Mouse (Mus musculus): ENCODE data around the gene Il9r.

Il9r gene

GRCm38 (mm10) chr11:32198256-32198955 lies 1.7 kb downstream of the Il9r start:
- DNase-seq, result no peak

GRCm38 (mm10) chr11:32197766-32198165 lies 2.3 kb downstream of the Il9r start:
- no peak for DNase-seq

GRCm38 (mm10) chr11:32196727-32197126 lies 3.4 kb downstream of the Il9r start:
- DNase-seq, result no peak

GRCm38 (mm10) chr11:32195867-32196540 lies 4.1 kb downstream of the Il9r start:
- DNase-seq, result no peak

GRCm38 (mm10) chr11:32194626-32195025 lies 5.5 kb downstream of the Il9r start:
- no peak for DNase-seq

GRCm38 (mm10) chr11:32194086-32194485 lies 6.0 kb downstream of the Il9r start:
- no peak for DNase-seq

- DNase-seq, result no peak
These were observed 6.9 kb downstream of the Il9r start for GRCm38 (mm10) chr11:32193156-32193555.

- DNase-seq, result no peak
These were observed 9.4 kb downstream of the Il9r start for GRCm38 (mm10) chr11:32190603-32191110.

- no peak for DNase-seq
These were observed 10.0 kb downstream of the Il9r start for GRCm38 (mm10) chr11:32190119-32190518.

- no peak for DNase-seq
These were observed 10.6 kb downstream of the Il9r start for GRCm38 (mm10) chr11:32189434-32189833.

GRCm38 (mm10) chr11:32188881-32189280 lies 11.2 kb downstream of the Il9r start:
- no peak for DNase-seq

GRCm38 (mm10) chr11:32187256-32187655 lies 12.8 kb downstream of the Il9r start:
- no peak for DNase-seq

GRCm38 (mm10) chr11:32186031-32186430 lies 14.0 kb downstream of the Il9r start:
- DNase-seq, result no peak

- no peak for DNase-seq
These were observed 15.6 kb downstream of the Il9r start for GRCm38 (mm10) chr11:32184469-32184868.

GRCm38 (mm10) chr11:32181973-32182868 lies 17.9 kb downstream of the Il9r start:
- peak; percentile 92 for DNase-seq

GRCm38 (mm10) chr11:32181246-32181645 lies 18.8 kb downstream of the Il9r start:
- no peak for DNase-seq

GRCm38 (mm10) chr11:32178506-32178905 lies 21.6 kb downstream of the Il9r start:
- no peak for DNase-seq

- DNase-seq, result no peak
These were observed 33.4 kb downstream of the Il9r start for GRCm38 (mm10) chr11:32166683-32167082.

GRCm38 (mm10) chr11:32161922-32162804 lies 37.9 kb downstream of the Il9r start:
- peak; percentile 79 for DNase-seq

- peak; percentile 36 for DNase-seq
These were observed 38.6 kb downstream of the Il9r start for GRCm38 (mm10) chr11:32161500-32161899.

GRCm38 (mm10) chr11:32160341-32160740 lies 39.7 kb downstream of the Il9r start:
- DNase-seq, result no peak

- no peak for DNase-seq
These were observed 40.9 kb downstream of the Il9r start for GRCm38 (mm10) chr11:32159176-32159575.
